Mouse (Mus musculus) large intestine, adult 2 months (tissue): Measurements from ENCODE around the gene Elovl6. TPM values are rescaled to one million over a fixed set of nuclear protein-coding genes. Genes with fewer than 3 reads are reported as not detected.
A peak's percentile ranks its signal among the peaks of the same experiment; 100 is the strongest.

Experiments
- DNase-seq: peaks from one replicate; pipeline ENCODE4 v3.0.0-alpha.2; 2012; ENCODE audit warnings: low read depth, low spot score
- WGBS: fragments of 180-500 bp; shearing (Covaris S2); methylation state at CpG from one replicate; pipeline ENCODE4 v1.1.7; 2018; 5-methylcytosine and 5-hydroxymethylcytosine counted together
- polyA plus RNA-seq: library from polyadenylated mRNA; depleted of rRNA; stranded (reverse); fragments of >200 nt; gene quantifications from 2 replicates; pipeline ENCODE4 v1.2.3, GENCODE M21; 2012

Elovl6 gene
- polyA plus RNA-seq, 1 experiment: 28.4 TPM

- no peak for DNase-seq
- 90% methylated on average over 2 of the region's 2 CpGs for WGBS
Measured at GRCm38 (mm10) chr3:129540882-129541281, 8.7 kb downstream of the Elovl6 start.

- no peak for DNase-seq
- 93% methylated on average over 11 of the region's 11 CpGs for WGBS
Measured at GRCm38 (mm10) chr3:129541456-129541855, 9.3 kb downstream of the Elovl6 start.

GRCm38 (mm10) chr3:129543376-129543775 is 11.2 kb downstream of the Elovl6 start:
- WGBS: 96% methylated on average over 3 of the region's 3 CpGs
- DNase-seq: no peak

- 83% methylated on average over 1 of the region's 1 CpGs for WGBS
- DNase-seq: no peak
Measured at GRCm38 (mm10) chr3:129544217-129544616, 12.1 kb downstream of the Elovl6 start.

- WGBS: 64% methylated on average over 1 of the region's 1 CpGs
- DNase-seq: no peak
Measured at GRCm38 (mm10) chr3:129545228-129545627, 13.1 kb downstream of the Elovl6 start.

GRCm38 (mm10) chr3:129545801-129546200 is 13.6 kb downstream of the Elovl6 start:
- 87% methylated on average over 6 of the region's 6 CpGs for WGBS
- no peak for DNase-seq

- peak; percentile 75 for DNase-seq
- 29% methylated on average over 8 of the region's 8 CpGs for WGBS
Measured at GRCm38 (mm10) chr3:129547837-129548435, 15.8 kb downstream of the Elovl6 start.

- WGBS: 79% methylated on average over 8 of the region's 8 CpGs
- DNase-seq: no peak
Measured at GRCm38 (mm10) chr3:129548760-129549159, 16.6 kb downstream of the Elovl6 start.

GRCm38 (mm10) chr3:129549546-129549945 is 17.4 kb downstream of the Elovl6 start:
- no peak for DNase-seq
- WGBS: 24% methylated on average over 5 of the region's 5 CpGs

- WGBS: 45% methylated on average over 9 of the region's 9 CpGs
- no peak for DNase-seq
Measured at GRCm38 (mm10) chr3:129551581-129552290, 19.6 kb downstream of the Elovl6 start.

- WGBS: 77% methylated on average over 6 of the region's 6 CpGs
- DNase-seq: no peak
Measured at GRCm38 (mm10) chr3:129552370-129552769, 20.2 kb downstream of the Elovl6 start.

- WGBS: 75% methylated on average over 9 of the region's 9 CpGs
- DNase-seq: no peak
Measured at GRCm38 (mm10) chr3:129553173-129553572, 21.0 kb downstream of the Elovl6 start.

- 84% methylated on average over 10 of the region's 10 CpGs for WGBS
- DNase-seq: no peak
Measured at GRCm38 (mm10) chr3:129553661-129554060, 21.5 kb downstream of the Elovl6 start.

- 39% methylated on average over 4 of the region's 4 CpGs for WGBS
- peak; percentile 81 for DNase-seq
Measured at GRCm38 (mm10) chr3:129554436-129554835, 22.3 kb downstream of the Elovl6 start.

GRCm38 (mm10) chr3:129557048-129557447 is 24.9 kb downstream of the Elovl6 start:
- no peak for DNase-seq
- 69% methylated on average over 9 of the region's 9 CpGs for WGBS

GRCm38 (mm10) chr3:129557566-129557965 is 25.4 kb downstream of the Elovl6 start:
- no peak for DNase-seq
- WGBS: 71% methylated on average over 7 of the region's 7 CpGs

- 67% methylated on average over 22 of the region's 22 CpGs for WGBS
- no peak for DNase-seq
Measured at GRCm38 (mm10) chr3:129558016-129558955, 26.1 kb downstream of the Elovl6 start.

- whole genome bisulfite sequencing: 97% methylated on average over 9 of the region's 9 CpGs
- DNase-seq: no peak
Measured at GRCm38 (mm10) chr3:129560068-129560467, 27.9 kb downstream of the Elovl6 start.

GRCm38 (mm10) chr3:129561011-129561410 is 28.9 kb downstream of the Elovl6 start:
- WGBS: 66% methylated on average over 10 of the region's 10 CpGs
- DNase-seq: no peak

GRCm38 (mm10) chr3:129561853-129562252 is 29.7 kb downstream of the Elovl6 start:
- no peak for DNase-seq
- 71% methylated on average over 2 of the region's 2 CpGs for WGBS
